Mouse (Mus musculus): Measurements from ENCODE around the gene Ap1s1. TPM values are rescaled to one million over a fixed set of nuclear protein-coding genes. Genes with fewer than 3 reads are reported as not detected.

Gene Ap1s1
- polyA plus RNA-seq (2017; shearing (Covaris generic)): 104 TPM

GRCm38 (mm10) chr5:137045402-137046323 lies at the start of gene Ap1s1:
Gene Ap1s1 (minus strand): TSS chr5:137046135.

DNA sequence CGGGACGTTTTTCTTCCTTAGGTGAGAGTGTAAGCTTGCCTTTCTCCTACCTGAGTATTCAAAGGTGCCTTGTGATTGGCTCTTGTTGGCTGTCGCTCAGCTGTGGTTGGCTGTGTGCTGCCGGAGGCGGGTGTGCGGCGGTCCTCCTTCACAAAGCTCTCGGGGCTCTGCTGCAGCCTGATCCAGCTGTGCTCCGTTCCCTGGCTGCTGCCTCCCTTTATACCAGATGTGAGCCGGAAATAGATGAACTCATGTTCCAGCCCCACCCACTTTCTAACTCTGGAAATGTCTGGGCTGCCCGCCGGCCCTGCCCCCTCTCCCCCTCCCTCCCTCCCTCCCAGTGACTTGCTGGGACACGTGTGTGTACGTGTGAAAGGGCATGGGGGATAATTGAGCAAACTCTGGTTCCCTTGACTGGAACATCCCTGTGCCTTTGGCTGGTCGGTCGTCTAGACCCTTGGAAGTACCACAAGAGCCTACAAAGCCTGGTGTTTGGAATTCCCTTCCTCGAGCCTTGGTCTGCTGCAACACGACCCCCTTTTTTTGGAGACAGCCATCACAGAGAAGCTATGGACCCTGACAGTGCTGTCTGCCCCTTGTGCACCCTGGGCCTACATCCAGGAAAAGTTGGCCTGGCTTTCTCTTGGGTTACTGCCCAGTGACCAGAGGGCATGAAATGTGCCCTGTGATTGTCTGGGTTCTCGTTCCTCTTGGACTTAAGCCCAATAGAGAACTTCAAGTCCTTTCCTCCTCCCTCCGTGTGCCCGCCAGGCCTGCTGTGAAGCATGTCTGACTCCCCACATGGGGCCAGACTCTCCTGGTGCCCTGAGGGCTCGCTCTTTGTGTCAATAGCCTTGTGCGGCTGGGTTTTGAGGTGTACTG lies 26.4 kb upstream of the Ap1s1 start, which contains the start of gene Serpine1:
Serpine1 (minus strand) TSS at position 190 of the 882 bp plus-strand sequence.

DNA sequence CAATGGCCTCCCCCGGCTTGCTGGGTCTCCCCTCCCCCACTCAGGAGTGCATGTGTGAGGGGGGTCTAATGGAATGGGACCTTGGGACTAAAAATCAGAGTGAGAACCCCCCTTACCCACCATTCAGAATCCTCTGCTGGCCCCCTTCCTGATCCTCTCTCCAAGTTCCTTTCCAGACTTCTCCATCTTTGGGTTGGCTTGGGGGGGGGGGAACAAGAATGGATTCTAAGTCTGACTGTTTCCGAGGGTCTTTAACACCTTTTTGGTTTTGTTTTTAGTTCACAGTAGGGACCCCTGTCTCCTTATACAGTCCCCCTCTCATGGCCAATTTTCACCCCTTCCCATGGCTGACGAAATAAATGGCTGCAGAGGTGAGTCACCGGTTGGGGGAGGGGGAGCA lies 19.8 kb downstream of the Ap1s1 start, which contains the start of gene Vgf:
Vgf (plus strand) TSS at position 301 of the 400 bp plus-strand sequence.

GRCm38 (mm10) chr5:136987934-136988271 lies 58.0 kb downstream of the Ap1s1 start, which contains the start of gene Znhit1:
Gene Znhit1 (minus strand): TSS chr5:136988021.

DNA sequence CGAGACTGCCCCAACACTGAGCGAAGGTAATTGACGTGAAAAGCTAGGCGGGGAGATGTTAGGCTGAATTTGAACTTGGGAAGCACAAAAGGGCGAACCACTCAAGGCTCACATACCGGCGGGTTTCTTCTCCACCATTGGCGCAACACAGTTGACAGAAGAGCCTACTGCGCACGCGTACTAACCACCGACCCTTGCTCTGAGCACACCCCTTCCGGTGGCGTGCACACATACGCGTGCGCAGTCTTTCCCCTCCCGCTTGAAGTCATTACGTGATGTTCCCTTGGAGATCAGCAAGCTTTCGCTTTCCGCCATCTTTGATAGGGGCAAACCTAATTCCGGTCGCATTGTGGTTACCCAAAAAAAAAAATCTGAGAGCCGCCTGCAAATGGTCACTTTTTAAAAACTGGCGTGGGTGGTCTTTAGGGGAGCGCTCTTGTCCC lies 59.2 kb downstream of the Ap1s1 start, which contains the start of gene Plod3:
Plod3 (plus strand) TSS at position 325 of the 443 bp plus-strand sequence.

Other genes starting within 250 kb of the Ap1s1 start
- 0.32 TPM for gene Col26a1, start 162.9 kb downstream of the Ap1s1 start, polyA plus RNA-seq (2017; shearing (Covaris generic))
- gene Ift22, start 138.0 kb downstream of the Ap1s1 start, polyA plus RNA-seq (2017; shearing (Covaris generic)): 10.7 TPM
- 351 TPM for gene Fis1, start 92.9 kb downstream of the Ap1s1 start, polyA plus RNA-seq (2017; shearing (Covaris generic))
- not detected for gene Cldn15, start 79.5 kb downstream of the Ap1s1 start, polyA plus RNA-seq (2017; shearing (Covaris generic))
- gene Plod3, start 59.1 kb downstream of the Ap1s1 start, polyA plus RNA-seq (2017; shearing (Covaris generic)): 8.0 TPM
- gene Znhit1, start 58.1 kb downstream of the Ap1s1 start, polyA plus RNA-seq (2017; shearing (Covaris generic)): 58.7 TPM
- 0.33 TPM for gene Vgf, start 19.7 kb downstream of the Ap1s1 start, polyA plus RNA-seq (2017; shearing (Covaris generic))
- not detected for gene Serpine1, start 26.1 kb upstream of the Ap1s1 start, polyA plus RNA-seq (2017; shearing (Covaris generic))
- 24.4 TPM for gene Trim56, start 70.1 kb upstream of the Ap1s1 start, polyA plus RNA-seq (2017; shearing (Covaris generic))
- gene Muc3, start 103.2 kb upstream of the Ap1s1 start, polyA plus RNA-seq (2017; shearing (Covaris generic)): not detected
- gene Muc3a, start 166.3 kb upstream of the Ap1s1 start, polyA plus RNA-seq (2017; shearing (Covaris generic)): 1.6 TPM
- 0.14 TPM for gene Ache, start 241.4 kb upstream of the Ap1s1 start, polyA plus RNA-seq (2017; shearing (Covaris generic))
- gene Ufsp1, start 248.5 kb upstream of the Ap1s1 start, polyA plus RNA-seq (2017; shearing (Covaris generic)): 2.7 TPM